Mouse (Mus musculus) granulocyte monocyte progenitor cell, adult 5-6 weeks (primary cell): ENCODE measurements around the gene Dek. TPM values are rescaled to one million over a fixed set of nuclear protein-coding genes. Genes with fewer than 3 reads are reported as not detected.

Experiments used
- ATAC-seq: replicated peaks from 2 replicates; pipeline ENCODE4 v1.8.0; 2016; ENCODE audit warnings: mild to moderate bottlenecking, moderate TSS enrichment, inconsistent platforms; ENCODE audit not compliant: poor library complexity, severe bottlenecking
- total RNA-seq, 2 experiments: library from RNA; stranded (forward) in 1 of 2; stranded (reverse) in 1 of 2; fragments of 200-712, 200-1000 nt in 1 of 2; fragments of >200 nt in 1 of 2; fragmentation: Nextera tagmentation in 1 of 2; gene quantifications; 2 replicates each; pipeline ENCODE4 v1.2.3; 2014 to 2017

Dek gene
- total RNA-seq (2014; fragmentation: Nextera tagmentation), result 263 and 303 TPM in 2 replicates
- 597 and 629 TPM in 2 replicates for total RNA-seq (2017)

DNA sequence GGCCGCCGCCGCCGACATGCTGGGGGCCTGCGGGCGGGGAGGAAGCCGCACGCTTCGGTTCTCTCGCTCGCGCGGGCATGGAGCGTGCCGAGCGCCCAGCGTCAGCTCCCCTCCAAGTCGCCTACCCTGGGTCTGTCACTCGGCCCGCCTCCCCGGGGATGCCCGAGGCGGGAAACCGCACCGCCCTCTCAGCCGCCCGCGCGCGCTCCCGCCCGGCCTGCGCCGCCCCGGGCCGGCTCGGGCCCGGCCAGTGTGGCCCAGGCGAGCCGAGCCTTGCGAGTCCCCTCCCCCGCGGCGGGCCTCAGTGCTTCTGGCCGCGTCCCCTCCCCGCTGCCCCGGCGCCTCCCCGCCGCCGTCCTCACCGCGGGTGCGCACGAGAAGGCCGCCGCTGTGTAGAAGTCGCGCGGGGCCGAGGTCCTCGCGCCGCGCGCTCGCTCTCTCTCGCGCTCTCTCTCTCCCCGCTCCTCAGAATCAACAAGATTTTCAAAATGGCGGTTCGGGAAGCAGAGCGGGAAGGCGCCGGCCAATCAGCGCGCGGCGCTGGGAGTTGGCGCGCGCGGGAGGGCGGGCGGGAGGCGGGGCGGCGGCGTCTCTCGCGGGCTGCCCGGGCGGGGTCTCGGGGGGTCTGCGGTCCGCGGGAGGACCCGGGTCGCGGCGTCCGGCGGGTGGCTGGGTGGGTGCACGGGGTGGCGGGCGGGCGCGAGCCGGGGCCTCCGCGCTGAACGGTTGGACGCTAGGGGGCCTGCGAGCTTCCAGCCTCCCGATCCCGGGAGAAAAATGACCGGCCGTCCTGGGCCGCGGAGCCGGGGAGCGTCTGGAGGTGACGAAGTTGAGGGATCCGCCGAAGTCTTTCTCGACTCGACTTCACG, at the start of gene Dek:
Dek (minus strand) TSS at position 491 of the 869 bp plus-strand sequence.
- peak; percentile 62 for ATAC-seq

GRCm38 (mm10) chr13:47154866-47155265, 48.9 kb upstream of the Dek start:
- ATAC-seq, result no peak

DNA sequence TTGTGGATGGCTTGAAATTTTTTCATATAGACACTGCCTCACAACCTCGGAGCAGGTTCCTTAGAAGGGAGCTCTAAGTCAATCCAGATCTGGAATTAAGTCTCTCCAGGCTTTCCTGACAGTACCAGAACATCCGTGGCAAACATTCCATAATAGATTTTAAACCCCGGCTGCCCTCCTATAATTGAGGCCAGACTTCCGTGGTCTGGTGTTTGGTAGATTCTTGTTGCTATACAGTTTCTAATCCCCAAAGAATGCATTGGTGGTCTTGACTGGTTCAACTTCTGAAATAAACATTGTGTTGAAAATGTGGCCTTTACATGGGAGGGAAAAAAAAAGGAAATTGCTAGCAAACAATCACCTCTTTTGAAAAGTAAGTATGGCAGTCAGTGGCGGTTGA, 47.2 kb upstream of the Dek start:
- no peak for ATAC-seq

GRCm38 (mm10) chr13:47152390-47152789, 46.4 kb upstream of the Dek start:
- peak; percentile 65 for ATAC-seq

- peak; percentile 93 for ATAC-seq
Measured at GRCm38 (mm10) chr13:47151060-47151459, 45.1 kb upstream of the Dek start.

- ATAC-seq, result no peak
Measured at GRCm38 (mm10) chr13:47149993-47150392, 44.0 kb upstream of the Dek start.

- no peak for ATAC-seq
Measured at GRCm38 (mm10) chr13:47148573-47148972, 42.6 kb upstream of the Dek start.

- no peak for ATAC-seq
Measured at GRCm38 (mm10) chr13:47146388-47146787, 40.4 kb upstream of the Dek start.

GRCm38 (mm10) chr13:47145939-47146338, 39.9 kb upstream of the Dek start:
- ATAC-seq, result no peak

DNA sequence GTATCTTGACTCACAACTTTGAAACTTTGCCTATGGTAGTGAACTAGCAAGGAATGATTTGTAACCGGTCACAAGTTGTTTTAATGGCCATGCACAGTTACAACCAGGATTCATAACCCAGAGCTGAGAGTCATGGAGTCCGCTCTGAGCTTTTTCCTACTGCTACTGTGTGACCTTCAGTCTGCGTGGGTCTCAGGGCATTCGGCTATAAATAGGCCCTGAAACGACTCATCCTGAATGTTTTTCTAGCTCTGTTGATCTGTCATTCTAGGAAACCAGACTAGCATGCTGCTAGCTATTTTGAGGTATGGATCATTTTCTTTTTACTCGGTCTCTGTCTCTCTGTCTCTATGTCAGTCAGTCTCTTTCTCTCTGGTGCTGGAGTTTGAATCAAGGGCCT, 36.8 kb upstream of the Dek start:
- no peak for ATAC-seq

DNA sequence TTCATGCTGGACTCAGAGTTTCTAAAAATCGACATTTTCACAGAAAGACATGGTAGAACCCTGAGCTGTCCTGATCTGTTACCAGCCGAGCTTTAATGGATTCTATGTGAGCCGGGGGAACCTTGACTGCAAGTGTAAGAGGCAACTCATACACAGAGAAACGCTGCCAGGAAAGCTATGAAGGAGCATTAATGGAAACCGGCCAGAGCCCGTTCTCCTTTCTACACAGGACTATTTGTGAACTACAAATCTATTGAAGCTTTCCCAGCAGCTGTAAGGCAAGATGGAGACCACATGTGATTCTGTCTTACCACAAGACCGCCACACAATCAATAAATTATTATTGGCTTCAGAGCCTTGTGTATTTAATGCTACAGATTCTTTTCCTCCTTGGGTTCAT, 29.7 kb upstream of the Dek start:
- no peak for ATAC-seq

GRCm38 (mm10) chr13:47134836-47135235, 28.8 kb upstream of the Dek start:
- no peak for ATAC-seq

DNA sequence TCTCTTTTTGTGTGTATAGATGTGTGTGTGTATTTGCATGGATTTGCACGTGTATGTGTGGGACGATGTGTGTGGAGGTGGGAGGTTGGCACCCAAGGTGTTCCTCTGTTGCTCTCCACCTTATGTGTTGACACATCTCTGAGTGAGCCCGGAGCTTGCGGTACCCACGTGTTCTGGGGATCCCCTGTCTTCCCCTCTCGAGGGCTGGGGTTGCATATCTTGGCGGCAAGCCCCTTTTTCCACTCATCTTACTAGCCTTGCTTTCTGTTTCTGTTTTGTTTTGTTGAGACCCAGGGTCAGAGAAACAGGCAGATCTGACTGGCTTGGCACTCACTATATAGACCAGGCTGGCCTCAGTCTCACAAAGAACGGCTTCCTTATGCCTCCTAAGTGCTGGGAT, 27.1 kb upstream of the Dek start:
- no peak for ATAC-seq

- ATAC-seq, result no peak
Measured at GRCm38 (mm10) chr13:47129090-47129489, 23.1 kb upstream of the Dek start.

GRCm38 (mm10) chr13:47125595-47125994, 19.6 kb upstream of the Dek start:
- no peak for ATAC-seq

DNA sequence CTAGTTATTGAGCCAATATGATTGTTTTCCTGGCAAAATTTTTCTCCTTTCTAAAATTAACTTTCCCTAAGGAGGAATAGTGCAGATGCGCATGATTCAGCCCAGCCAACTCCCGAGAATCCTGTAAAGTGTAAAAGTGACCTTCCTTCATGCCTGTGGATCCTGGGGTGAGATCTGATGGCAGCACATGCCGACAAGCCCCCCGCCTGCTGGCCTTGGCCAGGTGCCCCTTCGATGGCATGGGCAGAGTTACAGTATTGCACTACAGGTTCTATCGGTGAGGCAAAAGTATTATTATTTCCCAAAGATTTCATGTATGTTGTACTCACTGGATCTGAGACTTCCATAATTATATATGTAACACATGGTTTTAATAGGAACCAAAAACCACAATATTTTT, 19.0 kb upstream of the Dek start:
- no peak for ATAC-seq

GRCm38 (mm10) chr13:47124449-47124848, 18.4 kb upstream of the Dek start:
- ATAC-seq, result no peak

- peak; percentile 61 for ATAC-seq
Measured at GRCm38 (mm10) chr13:47122537-47123430, 16.8 kb upstream of the Dek start, which contains the start of gene Rnf144b. TSS of gene Rnf144b (plus strand) at chr13:47122656.

DNA sequence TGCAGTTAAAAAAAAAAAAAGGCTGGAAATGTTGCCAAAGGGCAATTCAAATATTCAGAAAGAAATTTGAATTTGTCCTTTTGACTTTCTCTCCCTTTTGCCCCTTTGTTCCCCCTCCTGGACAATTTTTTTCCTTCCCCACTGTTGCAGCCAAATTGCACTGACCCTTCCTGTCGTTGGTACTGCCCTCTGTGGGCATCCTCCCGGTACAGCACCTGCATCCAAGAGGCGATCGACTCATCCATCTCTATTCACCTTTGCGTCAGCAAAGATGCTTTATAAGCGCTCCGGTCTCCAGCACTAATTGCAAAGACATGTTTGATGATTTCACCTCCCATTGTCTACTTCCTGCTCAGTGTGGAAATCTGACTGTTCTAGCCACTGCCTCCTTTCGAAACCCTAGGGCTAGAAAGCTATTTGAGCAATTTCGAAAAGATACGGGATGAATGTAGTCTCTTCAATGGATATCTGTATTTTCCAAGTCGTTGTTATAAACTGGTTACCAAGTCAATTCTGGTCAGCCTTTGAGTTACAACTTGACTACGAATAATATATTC, 15.4 kb upstream of the Dek start:
- peak; percentile 45 for ATAC-seq

DNA sequence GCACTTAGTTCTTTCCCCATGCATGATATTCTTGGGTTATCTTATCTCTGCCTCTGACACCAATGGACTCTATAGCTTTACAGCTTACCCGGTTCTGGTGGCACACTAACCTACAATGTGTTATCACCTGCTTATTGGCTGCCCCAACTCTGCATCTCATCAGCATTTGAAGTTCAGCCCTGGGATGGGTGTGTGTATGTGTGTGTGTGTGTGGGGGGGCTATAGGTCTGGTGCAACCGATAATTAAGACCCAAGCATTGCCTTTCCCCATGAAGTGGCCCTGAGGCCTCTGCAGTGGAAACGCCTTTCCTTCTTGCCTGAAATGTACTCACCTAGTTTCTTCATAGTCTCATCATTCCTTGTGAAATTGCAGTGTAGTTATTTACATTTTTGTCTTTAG, 10.0 kb upstream of the Dek start:
- no peak for ATAC-seq

DNA sequence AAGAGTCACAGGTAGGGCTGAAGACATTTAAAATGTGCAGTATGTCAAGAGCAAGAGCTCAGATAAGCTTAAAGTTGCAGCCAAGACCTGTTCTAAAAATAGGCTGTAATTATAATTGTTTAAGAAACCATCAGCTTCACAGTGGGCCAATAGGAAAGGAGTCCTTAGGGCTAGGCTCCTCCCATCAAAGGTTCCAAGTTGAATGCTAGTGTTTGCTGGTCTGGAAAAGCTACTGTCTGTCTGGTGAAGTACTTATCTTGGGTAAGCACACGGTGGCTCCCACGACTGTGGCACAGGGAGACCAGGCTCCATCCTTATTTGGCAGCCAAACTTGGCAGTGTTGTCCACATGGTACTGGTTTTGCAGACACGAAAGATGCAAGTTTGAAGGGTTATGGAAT, 6.9 kb upstream of the Dek start:
- no peak for ATAC-seq
